Mouse (Mus musculus) urinary bladder, postnatal 4 days (tissue): ENCODE data around the gene Tmem198.
A peak's percentile ranks its signal among the peaks of the same experiment; 100 is the strongest.

Source experiments
- DNase-seq, 2 experiments: peaks; one replicate each; pipeline ENCODE4 v3.0.0; 2021 to 2022; ENCODE audit warnings: low spot score in 2 of 2

Gene Tmem198

GRCm38 (mm10) chr1:75455433-75455832, 23.9 kb upstream of the Tmem198 start:
- DNase-seq = no peak

- no peak for DNase-seq
Observed at GRCm38 (mm10) chr1:75455948-75456347, 23.4 kb upstream of the Tmem198 start.

GRCm38 (mm10) chr1:75456746-75457564, 22.4 kb upstream of the Tmem198 start:
- no peak for DNase-seq

GRCm38 (mm10) chr1:75457710-75458024, 21.7 kb upstream of the Tmem198 start:
- DNase-seq = no peak

GRCm38 (mm10) chr1:75458025-75458788, 21.1 kb upstream of the Tmem198 start:
- DNase-seq = peak in 1 of 2 experiments; percentile 52

GRCm38 (mm10) chr1:75458789-75459684, 20.3 kb upstream of the Tmem198 start:
- DNase-seq = no peak

GRCm38 (mm10) chr1:75460297-75460696, 19.0 kb upstream of the Tmem198 start:
- DNase-seq = no peak

GRCm38 (mm10) chr1:75462636-75463035, 16.7 kb upstream of the Tmem198 start:
- no peak for DNase-seq

- DNase-seq = no peak
Observed at GRCm38 (mm10) chr1:75463652-75464204, 15.6 kb upstream of the Tmem198 start.

- peak; percentile 77 to 82 for DNase-seq
Observed at GRCm38 (mm10) chr1:75467215-75467927, 12.0 kb upstream of the Tmem198 start.

GRCm38 (mm10) chr1:75469287-75469825, 10.0 kb upstream of the Tmem198 start:
- no peak for DNase-seq

GRCm38 (mm10) chr1:75476441-75476840, 2.9 kb upstream of the Tmem198 start:
- no peak for DNase-seq

GRCm38 (mm10) chr1:75477264-75477965, 1.9 kb upstream of the Tmem198 start:
- peak; percentile 77 to 83 for DNase-seq

GRCm38 (mm10) chr1:75477966-75478290, 1.4 kb upstream of the Tmem198 start:
- no peak for DNase-seq

- no peak for DNase-seq
Observed at GRCm38 (mm10) chr1:75478497-75478896, 835 bp upstream of the Tmem198 start.

- DNase-seq = no peak
Observed at GRCm38 (mm10) chr1:75479635-75479989, 280 bp downstream of the Tmem198 start.

GRCm38 (mm10) chr1:75480036-75480435, 704 bp downstream of the Tmem198 start:
- DNase-seq = no peak

- no peak for DNase-seq
Observed at GRCm38 (mm10) chr1:75480735-75481134, 1.4 kb downstream of the Tmem198 start.

GRCm38 (mm10) chr1:75486561-75486960, 7.2 kb downstream of the Tmem198 start:
- no peak for DNase-seq

GRCm38 (mm10) chr1:75487040-75487404, 7.7 kb downstream of the Tmem198 start:
- no peak for DNase-seq
